Mouse (Mus musculus): Measurements from ENCODE around the gene Hsd17b2.

Gene Hsd17b2

GRCm38 (mm10) chr8:117712226-117712625, 10.5 kb downstream of the Hsd17b2 start:
- in situ Hi-C loops (cut with MboI, MseI), result loop anchor here (25.0 kb wide), 1 partner anchor 575 kb away; the partner anchor contains the start of gene Cdh13

GRCm38 (mm10) chr8:117714604-117715003, 12.9 kb downstream of the Hsd17b2 start:
- in situ Hi-C loops (cut with MboI, MseI), result loop anchor here (25.0 kb wide), 1 partner anchor 573 kb away; the partner anchor contains the start of gene Cdh13

- in situ Hi-C loops (cut with MboI, MseI), result loop anchor here (25.0 kb wide), 1 partner anchor 571 kb away; the partner anchor contains the start of gene Cdh13
These were observed 14.2 kb downstream of the Hsd17b2 start for GRCm38 (mm10) chr8:117715896-117716295.

GRCm38 (mm10) chr8:117718152-117718860, 16.6 kb downstream of the Hsd17b2 start:
- in situ Hi-C loops (cut with MboI, MseI), result loop anchor here (25.0 kb wide), 1 partner anchor 569 kb away; the partner anchor contains the start of gene Cdh13

GRCm38 (mm10) chr8:117726467-117726866, 24.8 kb downstream of the Hsd17b2 start:
- in situ Hi-C loops (cut with MboI, MseI), result loop anchor here (25.0 kb wide), 1 partner anchor 1336 kb away; no protein-coding TSS in a partner anchor

GRCm38 (mm10) chr8:117727561-117727960, 25.9 kb downstream of the Hsd17b2 start:
- in situ Hi-C loops (cut with MboI, MseI), result loop anchor here (25.0 kb wide), 1 partner anchor 1335 kb away; no protein-coding TSS in a partner anchor

- in situ Hi-C loops (cut with MboI, MseI), result loop anchor here (25.0 kb wide), 1 partner anchor 1334 kb away; no protein-coding TSS in a partner anchor
These were observed 26.5 kb downstream of the Hsd17b2 start for GRCm38 (mm10) chr8:117728234-117728633.

GRCm38 (mm10) chr8:117730980-117731379, 29.3 kb downstream of the Hsd17b2 start:
- in situ Hi-C loops (cut with MboI, MseI), result loop anchor here (25.0 kb wide), 1 partner anchor 1331 kb away; no protein-coding TSS in a partner anchor

- in situ Hi-C loops (cut with MboI, MseI), result loop anchor here (25.0 kb wide), 1 partner anchor 1326 kb away; no protein-coding TSS in a partner anchor
These were observed 35.0 kb downstream of the Hsd17b2 start for GRCm38 (mm10) chr8:117736657-117737175.

- in situ Hi-C loops (cut with MboI, MseI), result loop anchor here (25.0 kb wide), 1 partner anchor 1324 kb away; no protein-coding TSS in a partner anchor
These were observed 36.5 kb downstream of the Hsd17b2 start for GRCm38 (mm10) chr8:117738206-117738605.

GRCm38 (mm10) chr8:117740387-117740998, 38.8 kb downstream of the Hsd17b2 start:
- in situ Hi-C loops (cut with MboI, MseI), result loop anchor here (25.0 kb wide), 1 partner anchor 1322 kb away; no protein-coding TSS in a partner anchor

- in situ Hi-C loops (cut with MboI, MseI), result loop anchor here (25.0 kb wide), 1 partner anchor 1320 kb away; no protein-coding TSS in a partner anchor
These were observed 40.8 kb downstream of the Hsd17b2 start for GRCm38 (mm10) chr8:117742431-117743012.

- in situ Hi-C loops (cut with MboI, MseI), result loop anchor here (25.0 kb wide), 1 partner anchor 1316 kb away; no protein-coding TSS in a partner anchor
These were observed 44.9 kb downstream of the Hsd17b2 start for GRCm38 (mm10) chr8:117746651-117747050.

GRCm38 (mm10) chr8:117747428-117747827, 45.7 kb downstream of the Hsd17b2 start:
- in situ Hi-C loops (cut with MboI, MseI), result loop anchor here (25.0 kb wide), 1 partner anchor 1315 kb away; no protein-coding TSS in a partner anchor

GRCm38 (mm10) chr8:117747886-117748730, 46.4 kb downstream of the Hsd17b2 start:
- in situ Hi-C loops (cut with MboI, MseI), result loop anchor here (25.0 kb wide), 1 partner anchor 1314 kb away; no protein-coding TSS in a partner anchor

GRCm38 (mm10) chr8:117749436-117749835, 47.7 kb downstream of the Hsd17b2 start:
- in situ Hi-C loops (cut with MboI, MseI), result loop anchor here (25.0 kb wide), 1 partner anchor 1313 kb away; no protein-coding TSS in a partner anchor

GRCm38 (mm10) chr8:117757900-117758299, 56.2 kb downstream of the Hsd17b2 start:
- in situ Hi-C loops (cut with MboI, MseI), result no loop called here

- in situ Hi-C loops (cut with MboI, MseI), result no loop called here
These were observed 61.1 kb downstream of the Hsd17b2 start for GRCm38 (mm10) chr8:117762776-117763175.

- in situ Hi-C loops (cut with MboI, MseI), result no loop called here
These were observed 62.9 kb downstream of the Hsd17b2 start for GRCm38 (mm10) chr8:117764625-117765024.

- in situ Hi-C loops (cut with MboI, MseI), result no loop called here
These were observed 64.2 kb downstream of the Hsd17b2 start for GRCm38 (mm10) chr8:117765947-117766346.

All from T-helper 1 cell (primary cell).